Comparison of ENCODE assay signal across 22 mouse cellular contexts in genomic region chr14:78923631-78924030, GRCm38 (mm10).
DNase-seq lines count a peak whose midpoint lies in the region; ATAC-seq and TF ChIP-seq lines count a peak whose summit lies in the region.
"Had no signal": no experiment of that assay in that cellular context is flagged by ENCODE, and none has a peak within 500 bp of the region (broad histone marks: within the 10 kb centered on the region; RNA-seq: fewer than 3 reads in every experiment).

No protein-coding gene starts in this region.

- ATAC-seq in intestine, embryonic 15.5 days = peak; percentile 67
- no peak for ATAC-seq in intestine, postnatal 0 days
- no peak for ATAC-seq in kidney, embryonic 16.5 days (ENCODE audit: low FRiP score, low TSS enrichment)
- ATAC-seq in intestine, embryonic 16.5 days = peak; percentile 53
- ATAC-seq: CD4-positive, CD25-positive, alpha-beta regulatory T cell, adult 4 months; forebrain, embryonic 14.5 days had no signal

- intact Hi-C loops in left cerebral cortex, postnatal 10 days (cut with DNase I) = no loop called here

- no peaks in the 10 kb centered on the region for H3K4me1 ChIP-seq in intestine, embryonic 15.5 days (replicated peaks)
- H3K4me1 ChIP-seq in intestine, postnatal 0 days (replicated peaks; ENCODE audit: control insufficient read depth, insufficient read depth, low read length) = no peaks in the 10 kb centered on the region
- no peaks in the 10 kb centered on the region for H3K4me1 ChIP-seq in kidney, embryonic 16.5 days (ENCODE audit: insufficient read depth, low read length)
- no peaks in the 10 kb centered on the region for H3K4me1 ChIP-seq in intestine, embryonic 16.5 days (ENCODE audit: control insufficient read depth, insufficient read depth, low read length)
- H3K4me1 ChIP-seq: embryonic facial prominence, embryonic 10.5 days; heart, embryonic 10.5 days had no signal

- H3K36me3 ChIP-seq in intestine, embryonic 15.5 days = no peaks in the 10 kb centered on the region
- peaks cover 2% of the 10 kb centered on the region; the same call in 1 of the 2 replicates for H3K36me3 ChIP-seq in intestine, postnatal 0 days (ENCODE audit: control insufficient read depth, insufficient read depth)
- no peaks in the 10 kb centered on the region for H3K36me3 ChIP-seq in kidney, embryonic 16.5 days (ENCODE audit: insufficient read depth, low read length)
- no peaks in the 10 kb centered on the region for H3K36me3 ChIP-seq in intestine, embryonic 16.5 days (ENCODE audit: control insufficient read depth, insufficient read depth, low read length)
- H3K36me3 ChIP-seq: embryonic facial prominence, embryonic 10.5 days; heart, embryonic 10.5 days had no signal

- no peak overlapping the region for H3K4me3 ChIP-seq in intestine, embryonic 15.5 days (replicated peaks)
- no peak overlapping the region for H3K4me3 ChIP-seq in intestine, postnatal 0 days (ENCODE audit: low read depth, low read length)
- no peak overlapping the region for H3K4me3 ChIP-seq in kidney, embryonic 16.5 days (ENCODE audit: low read length)
- H3K4me3 ChIP-seq in intestine, embryonic 16.5 days (ENCODE audit: low read length) = no peak overlapping the region
- H3K4me3 ChIP-seq: embryonic facial prominence, embryonic 10.5 days; heart, embryonic 10.5 days had no signal

- no peak overlapping the region for H3K27ac ChIP-seq in intestine, embryonic 15.5 days
- no peak overlapping the region for H3K27ac ChIP-seq in intestine, postnatal 0 days (ENCODE audit: low read depth, low read length)
- H3K27ac ChIP-seq in kidney, embryonic 16.5 days (ENCODE audit: low read length) = no peak overlapping the region
- no peak overlapping the region for H3K27ac ChIP-seq in intestine, embryonic 16.5 days (ENCODE audit: low read length)
- H3K27ac ChIP-seq: embryonic facial prominence, embryonic 10.5 days; heart, embryonic 10.5 days had no signal

- peak; percentile 55 to 59 for DNase-seq in kidney, adult 8-10 months
- DNase-seq in kidney, postnatal 36 days = peak; percentile 49 to 74
- DNase-seq in retina, embryonic 14.5 days (ENCODE audit: low spot score) = no peak
- no peak for DNase-seq in left cerebral cortex, postnatal 10 days (ENCODE audit: extremely low spot score in 1 of 2, low spot score in 2 of 2)
- DNase-seq: adrenal gland, adult 8-10 months; adrenal gland, postnatal 36 days; B cell, adult 2 months; cerebellum, adult 2 months; cerebellum, postnatal 10 days; gastrocnemius, postnatal 36 days; heart, adult 11 months; heart, postnatal 10 days; heart, postnatal 4 days had no signal

- no peak overlapping the region for H3K4me2 ChIP-seq in intestine, embryonic 15.5 days (replicated peaks)
- no peak overlapping the region for H3K4me2 ChIP-seq in intestine, postnatal 0 days (replicated peaks; ENCODE audit: low read depth)
- no peak overlapping the region for H3K4me2 ChIP-seq in kidney, embryonic 16.5 days (replicated peaks; ENCODE audit: low read depth, low read length)
- no peak overlapping the region for H3K4me2 ChIP-seq in intestine, embryonic 16.5 days (ENCODE audit: low read depth, low read length)

- H3K9ac ChIP-seq in intestine, embryonic 15.5 days = no peak overlapping the region
- H3K9ac ChIP-seq in intestine, postnatal 0 days (ENCODE audit: low read depth, low read length) = no peak overlapping the region
- H3K9ac ChIP-seq in kidney, embryonic 16.5 days (replicated peaks; ENCODE audit: low read length) = no peak overlapping the region
- H3K9ac ChIP-seq in intestine, embryonic 16.5 days (ENCODE audit: low read depth, low read length) = no peak overlapping the region

- no peak for TF ChIP-seq CTCF in intestine, postnatal 0 days (IDR thresholded peaks at IDR 0.05; ENCODE audit: low read depth)

- 79% methylated on average over 5 of the region's 5 CpGs for WGBS in intestine, embryonic 15.5 days
- WGBS in intestine, postnatal 0 days = 47% methylated on average over 4 of the region's 5 CpGs
- 84% methylated on average over 5 of the region's 5 CpGs for WGBS in kidney, embryonic 16.5 days
- WGBS in intestine, embryonic 16.5 days = 80% methylated on average over 5 of the region's 5 CpGs

- no peaks in the 10 kb centered on the region for H3K27me3 ChIP-seq in intestine, embryonic 15.5 days (replicated peaks)
- H3K27me3 ChIP-seq in intestine, postnatal 0 days (replicated peaks; ENCODE audit: control insufficient read depth, insufficient read depth, low read length) = no peaks in the 10 kb centered on the region
- H3K27me3 ChIP-seq in kidney, embryonic 16.5 days (ENCODE audit: insufficient read depth, low read length) = no peaks in the 10 kb centered on the region
- no peaks in the 10 kb centered on the region for H3K27me3 ChIP-seq in intestine, embryonic 16.5 days (replicated peaks; ENCODE audit: control insufficient read depth, insufficient read depth, low read length)

- H3K9me3 ChIP-seq in intestine, embryonic 15.5 days = no peaks in the 10 kb centered on the region
- no peaks in the 10 kb centered on the region for H3K9me3 ChIP-seq in intestine, postnatal 0 days (ENCODE audit: control insufficient read depth)
- H3K9me3 ChIP-seq in kidney, embryonic 16.5 days (ENCODE audit: low read length) = no peaks in the 10 kb centered on the region
- no peaks in the 10 kb centered on the region for H3K9me3 ChIP-seq in intestine, embryonic 16.5 days (ENCODE audit: control insufficient read depth, low read length)
- H3K9me3 ChIP-seq: embryonic facial prominence, embryonic 10.5 days; G1E; heart, embryonic 10.5 days had no signal

Comparison
In these comparisons a context has a peak if more than half of its experiments do, and no peak if none do; other contexts are left out.
1. ATAC-seq: peak in intestine, embryonic 15.5 days (single experiment) and intestine, embryonic 16.5 days (single experiment); none in intestine, postnatal 0 days (single experiment) and kidney, embryonic 16.5 days (single experiment).
2. DNase-seq: peak in kidney, adult 8-10 months (2 of 2) and kidney, postnatal 36 days (2 of 2); none in retina, embryonic 14.5 days (single experiment) and left cerebral cortex, postnatal 10 days (0 of 2).